Mouse (Mus musculus): ENCODE measurements around the gene Mitf.
A peak's percentile ranks its signal among the peaks of the same experiment; 100 is the strongest.

Gene Mitf

DNA sequence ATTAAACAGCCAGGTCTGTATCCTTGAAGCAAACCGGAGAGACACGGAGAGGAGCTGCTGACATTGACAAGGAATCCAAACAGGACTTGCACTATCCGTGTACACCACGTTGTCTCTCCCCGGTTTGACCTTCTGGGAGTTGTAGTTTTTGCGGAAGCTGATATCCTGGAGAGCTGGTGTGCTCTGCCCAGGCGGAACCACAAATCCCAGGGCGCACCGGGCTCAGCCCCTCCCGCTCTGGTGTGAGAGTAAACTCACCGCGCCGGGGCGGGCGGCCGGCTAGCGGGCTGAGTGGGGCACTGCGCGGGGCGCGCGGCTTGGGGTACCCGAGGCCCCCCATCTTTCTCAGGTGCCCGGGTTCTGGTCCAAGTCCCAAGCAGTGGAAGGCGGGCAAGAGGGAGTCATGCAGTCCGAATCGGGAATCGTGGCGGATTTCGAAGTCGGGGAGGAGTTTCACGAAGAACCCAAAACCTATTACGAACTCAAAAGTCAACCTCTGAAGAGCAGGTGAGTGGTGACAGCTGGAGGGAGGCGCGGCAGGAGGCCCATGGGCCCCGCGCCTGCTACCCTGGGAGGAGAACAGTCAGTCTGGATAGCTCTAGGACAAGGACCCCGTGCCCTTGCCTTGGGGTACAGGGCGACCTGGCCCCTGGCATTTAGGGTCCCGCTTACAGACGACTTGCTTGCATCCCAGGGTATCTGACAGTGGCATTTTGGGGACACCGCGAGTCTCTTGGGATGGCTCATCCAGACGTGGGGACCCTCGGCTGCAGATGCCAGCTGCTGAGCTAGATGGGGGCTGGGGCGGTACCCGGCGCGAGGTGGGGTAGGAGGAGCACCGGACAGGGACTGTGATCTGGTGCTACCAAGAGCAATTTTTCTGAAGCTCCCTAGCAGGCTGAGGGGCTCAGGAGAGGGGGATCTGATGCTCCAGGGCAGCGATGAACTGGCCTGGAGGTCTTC is at the start of gene Mitf:
Mitf (plus strand) TSS at position 272 of the 963 bp plus-strand sequence.
- peak; percentile 89 for DNase-seq (ENCODE audit: low spot score)

DNA sequence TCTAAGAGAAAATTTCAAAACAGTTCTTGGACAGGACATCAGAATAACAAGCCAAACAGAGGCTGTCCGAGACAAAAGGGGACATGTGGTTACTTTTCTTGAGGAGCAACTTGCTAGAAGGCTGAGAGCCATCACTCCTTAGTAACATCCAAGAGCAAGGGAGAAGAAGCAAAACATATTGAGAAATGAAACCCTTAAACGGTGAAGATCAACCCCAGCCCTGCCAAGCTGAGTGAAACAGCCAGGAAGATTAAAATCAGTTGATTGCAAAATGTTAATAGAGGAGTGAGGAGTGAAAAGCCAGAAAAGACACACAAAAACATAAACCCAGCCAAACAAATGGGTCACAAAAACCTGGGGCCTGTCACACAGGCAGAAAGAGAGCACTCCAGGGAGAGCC is 49.5 kb upstream of the Mitf start:
- DNase-seq (ENCODE audit: low spot score), result no peak

DNA sequence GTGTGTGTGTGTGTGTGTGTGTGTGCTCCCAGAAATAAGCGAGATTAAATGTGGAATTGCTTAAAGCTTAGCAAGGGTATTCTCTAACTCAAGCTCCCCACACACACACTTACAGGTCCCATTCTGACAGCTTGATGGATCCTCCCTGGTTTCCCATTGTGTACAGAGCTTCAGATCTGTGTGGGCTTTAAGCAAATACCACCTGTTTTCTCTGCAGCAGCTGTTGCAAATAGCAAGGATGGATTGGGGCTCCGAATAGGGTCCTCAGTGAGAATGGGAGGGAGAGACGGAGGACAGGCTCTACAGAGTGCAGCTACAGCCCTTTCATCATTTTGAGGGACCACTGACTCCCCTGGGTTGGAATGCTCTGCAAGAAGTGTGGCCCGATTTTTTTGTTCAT is 48.0 kb upstream of the Mitf start:
- DNase-seq (ENCODE audit: low spot score), result no peak

DNA sequence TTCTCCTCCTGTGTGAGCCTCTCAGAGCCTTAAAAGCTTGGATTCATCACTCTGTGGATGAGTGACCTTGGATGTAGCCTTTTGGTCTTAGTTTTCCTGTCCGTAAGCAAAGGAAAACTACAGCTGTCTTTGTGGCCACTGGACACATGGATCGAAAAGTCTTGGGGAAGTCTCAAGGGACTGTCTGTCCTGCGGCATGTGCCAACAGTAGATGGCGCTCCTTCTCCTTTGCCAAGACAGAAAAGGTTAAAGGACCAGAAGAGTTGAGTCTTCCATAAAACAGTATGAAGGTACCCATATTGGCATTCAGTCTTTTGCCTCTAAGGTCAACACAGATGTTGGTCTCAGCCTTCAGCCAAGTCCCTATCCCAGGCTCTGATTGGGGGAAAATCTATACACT is 47.6 kb upstream of the Mitf start:
- peak; percentile 53 for DNase-seq (ENCODE audit: low spot score)

DNA sequence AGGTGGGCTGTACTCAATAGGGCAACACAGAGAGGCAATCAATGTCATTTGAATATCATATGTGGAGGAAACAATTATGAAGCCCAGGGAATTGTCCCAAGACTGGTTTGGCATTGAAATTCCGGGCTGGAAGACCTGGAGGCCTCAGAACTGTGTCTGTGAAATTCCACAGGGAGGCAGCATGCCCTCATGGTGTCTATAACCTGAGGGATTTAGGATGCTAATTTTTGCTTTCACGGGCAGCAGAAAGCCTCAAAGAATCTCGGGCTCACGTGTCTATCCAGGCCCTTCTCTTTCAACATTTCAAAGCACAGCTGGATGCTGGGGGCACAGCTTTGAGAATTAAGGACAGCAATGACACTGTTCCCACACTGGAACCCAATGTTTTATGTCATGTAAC is 45.5 kb upstream of the Mitf start:
- no peak for DNase-seq (ENCODE audit: low spot score)

DNA sequence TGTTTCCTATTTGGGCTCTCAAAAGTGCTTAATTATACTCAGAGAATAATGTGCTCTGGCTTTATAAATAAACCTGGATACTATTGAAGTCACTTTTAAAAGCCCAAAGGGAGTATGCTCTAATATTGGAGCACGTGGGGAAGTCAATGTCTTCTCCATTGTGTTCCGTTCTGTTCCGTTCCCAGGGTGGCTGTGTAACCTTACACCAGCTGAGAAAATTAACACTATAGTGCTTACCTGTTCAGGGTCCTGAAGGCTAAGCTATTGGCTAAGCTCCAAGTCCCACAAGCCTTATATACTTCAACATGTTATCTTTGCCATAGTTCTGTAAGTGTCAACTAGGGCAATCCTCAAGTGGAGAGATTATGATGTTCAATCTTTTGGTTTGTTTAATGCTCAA is 42.9 kb upstream of the Mitf start:
- no peak for DNase-seq (ENCODE audit: low spot score)

DNA sequence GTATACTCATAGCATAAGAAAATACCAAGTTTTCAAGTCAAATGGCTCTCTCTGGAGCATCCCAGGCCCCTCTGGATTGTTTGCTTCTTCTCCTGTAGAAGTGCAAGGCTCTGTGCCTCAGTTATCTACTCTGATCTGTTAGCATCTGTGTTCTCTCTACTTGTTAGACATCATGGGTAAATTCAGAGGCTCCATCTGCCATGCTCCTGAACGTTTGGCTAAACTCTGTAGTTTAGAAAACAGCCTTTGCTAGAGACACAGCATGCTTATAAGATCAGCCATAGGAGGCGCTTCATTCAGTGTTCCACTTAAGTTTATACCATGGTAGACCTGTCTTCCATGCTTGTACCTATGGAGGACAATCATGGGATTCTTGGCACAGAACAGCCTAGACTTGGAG is 39.0 kb upstream of the Mitf start:
- no peak for DNase-seq (ENCODE audit: low spot score)

DNA sequence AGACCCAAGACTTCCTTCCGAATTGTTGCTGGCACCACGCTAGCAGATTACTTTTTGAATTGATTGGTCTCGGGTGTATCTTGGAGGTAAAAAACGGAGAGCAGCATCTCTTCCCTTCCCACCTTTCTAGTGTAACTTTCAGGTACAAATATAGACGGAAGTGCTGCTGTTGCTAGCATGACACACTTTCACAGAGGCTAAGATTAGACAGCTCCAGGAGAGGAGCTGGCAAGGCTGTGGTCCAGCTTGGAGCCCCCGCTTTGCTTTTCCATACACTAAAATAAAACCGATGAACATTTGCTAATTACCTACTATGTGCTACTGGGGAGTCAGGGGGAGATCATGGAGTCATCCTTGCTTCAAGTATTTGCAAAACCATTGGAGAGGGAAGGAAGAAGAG is 37.3 kb upstream of the Mitf start:
- no peak for DNase-seq (ENCODE audit: low spot score)

DNA sequence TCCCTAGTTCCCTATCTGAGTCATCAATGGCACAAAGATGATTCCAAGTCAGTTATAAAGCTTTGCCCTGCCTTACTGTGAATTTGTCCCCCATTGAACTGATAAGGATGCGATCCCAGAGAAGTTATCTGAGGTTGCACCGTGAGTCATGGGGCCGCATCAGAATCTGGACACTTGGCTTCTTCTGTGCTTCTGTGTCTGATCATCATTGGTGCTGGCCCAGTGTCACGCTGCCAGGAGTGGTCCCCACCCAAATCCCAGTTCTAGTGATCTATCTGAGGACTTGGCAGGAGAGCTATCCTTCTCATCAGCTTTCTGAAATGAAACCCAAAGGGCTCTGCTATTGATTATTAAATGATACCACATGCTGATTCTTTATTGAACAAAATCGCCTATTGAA is 25.5 kb upstream of the Mitf start:
- no peak for DNase-seq (ENCODE audit: low spot score)

DNA sequence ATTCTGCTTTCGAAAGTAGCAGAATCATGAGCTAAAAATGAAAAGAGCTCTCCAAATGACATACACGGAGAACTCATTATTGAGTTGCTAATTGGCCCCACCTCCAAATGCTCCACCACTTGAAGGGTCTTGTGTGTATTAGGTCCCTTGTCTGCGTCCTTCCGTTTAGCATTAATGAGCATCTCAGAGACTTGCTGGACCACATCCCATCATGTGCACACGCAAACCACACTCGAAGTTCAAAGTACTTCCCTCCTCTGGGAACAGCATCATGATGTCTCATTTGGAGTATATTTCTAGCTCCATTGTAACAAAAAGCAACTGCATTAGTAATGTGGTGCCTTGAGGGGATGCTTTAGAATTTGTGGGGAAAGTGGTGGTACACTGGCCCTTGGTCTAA is 24.6 kb upstream of the Mitf start:
- no peak for DNase-seq (ENCODE audit: low spot score)

DNA sequence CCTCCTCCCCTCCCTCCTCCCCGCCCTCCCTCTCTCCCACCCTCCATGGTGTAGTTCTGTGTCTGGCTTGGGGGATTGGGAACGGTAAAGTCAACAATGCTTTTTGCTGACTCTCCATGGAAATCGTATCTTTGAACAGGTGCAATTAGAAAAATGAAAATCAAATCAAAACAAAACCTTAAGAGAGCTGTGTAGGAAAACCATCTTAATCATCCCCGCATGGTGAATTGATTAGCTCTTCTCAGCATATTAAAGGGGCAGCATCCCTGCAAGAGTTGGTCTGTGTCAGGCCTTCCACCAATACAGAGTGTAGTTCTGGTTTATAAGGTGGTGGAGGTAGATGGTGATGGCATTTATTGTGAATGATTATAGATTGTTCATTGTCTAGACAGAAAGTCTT is 20.0 kb upstream of the Mitf start:
- DNase-seq (ENCODE audit: low spot score), result no peak

DNA sequence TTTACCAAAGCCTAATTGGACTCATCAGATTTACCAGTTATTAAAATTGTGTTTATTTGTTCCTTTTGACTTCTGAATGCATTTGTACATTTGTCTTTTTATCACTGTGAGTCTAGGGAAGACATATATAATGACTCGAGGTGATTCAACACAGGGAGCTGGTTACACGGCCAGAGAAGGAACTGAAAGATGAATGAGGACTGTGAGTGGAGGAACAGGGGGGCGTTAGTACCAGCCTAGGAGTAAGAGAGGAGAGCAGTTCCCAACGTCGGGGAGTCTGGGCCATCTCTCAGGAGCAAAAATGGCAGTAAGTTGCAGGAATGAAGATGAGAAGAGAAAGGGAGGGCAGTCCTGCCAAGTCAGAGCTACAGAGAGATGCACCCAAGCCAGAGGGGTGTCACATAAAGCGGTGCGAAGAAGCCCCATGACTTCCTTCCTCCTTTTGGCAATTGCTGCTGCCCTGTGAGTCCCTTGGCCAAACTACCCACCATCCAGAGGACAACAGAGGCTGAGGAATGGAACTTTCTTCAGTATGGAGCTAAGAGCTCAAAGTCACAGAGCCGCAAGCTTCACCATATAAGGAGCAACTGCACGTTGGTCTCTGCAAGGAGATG is 18.4 kb upstream of the Mitf start:
- DNase-seq (ENCODE audit: low spot score), result no peak

DNA sequence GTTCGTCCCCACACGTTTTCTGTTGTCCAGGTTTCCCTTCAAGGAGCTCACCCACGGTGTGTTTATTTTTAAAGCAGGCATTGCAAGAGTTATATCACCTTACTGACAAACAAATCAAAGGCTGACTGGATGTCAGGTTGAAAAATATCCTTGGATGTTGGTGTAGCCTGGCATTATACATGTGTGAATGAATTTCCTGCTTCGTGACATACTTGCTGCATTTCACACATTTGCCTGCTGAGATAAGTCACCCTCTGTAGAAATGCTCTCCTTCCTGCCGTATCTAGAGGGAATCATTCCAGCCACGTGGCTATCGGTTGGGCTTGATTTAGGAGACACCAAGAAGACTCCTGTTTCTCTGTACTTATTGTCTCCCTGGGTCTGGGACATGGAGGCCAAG is 17.2 kb upstream of the Mitf start:
- DNase-seq (ENCODE audit: low spot score), result no peak

DNA sequence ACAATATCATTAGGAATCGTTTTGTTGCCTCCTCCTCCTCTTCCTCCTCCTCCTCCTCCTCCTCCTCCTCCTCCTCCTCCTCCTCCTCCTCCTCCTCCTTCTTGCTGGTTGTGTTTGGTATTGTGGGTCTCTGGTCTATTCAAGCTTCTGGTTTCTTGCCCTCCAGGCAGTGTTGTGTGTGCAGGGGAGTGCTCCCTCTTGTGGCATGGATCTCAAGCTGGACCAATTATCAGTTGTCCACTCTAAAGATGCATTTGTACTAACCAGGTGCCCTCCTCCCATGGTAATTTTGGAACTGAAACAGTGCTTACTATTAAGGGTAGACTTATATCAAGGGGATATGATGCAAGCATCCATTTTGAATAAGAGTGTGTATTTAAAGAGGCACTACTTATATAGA is 14.7 kb upstream of the Mitf start:
- peak; percentile 18 for DNase-seq (ENCODE audit: low spot score)

DNA sequence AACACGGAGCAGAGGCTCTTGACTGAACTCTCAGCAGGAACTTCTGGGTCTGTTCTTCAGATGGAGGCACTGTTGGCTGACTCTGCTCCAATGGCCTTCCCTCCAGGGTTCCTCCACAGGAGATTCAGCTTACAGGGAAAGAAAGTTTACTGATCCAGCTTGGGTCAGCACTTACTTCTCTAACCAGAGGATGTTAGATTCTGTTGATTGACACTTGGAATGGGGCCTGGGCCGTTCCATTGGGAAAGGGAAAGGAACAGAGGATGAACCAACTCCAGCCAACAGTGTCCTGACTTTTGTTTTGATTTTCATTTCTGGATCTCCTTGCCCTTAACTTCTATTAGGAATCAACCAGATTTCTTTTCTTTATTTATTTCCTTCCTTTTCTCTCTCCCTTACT is 11.7 kb upstream of the Mitf start:
- DNase-seq (ENCODE audit: low spot score), result no peak

DNA sequence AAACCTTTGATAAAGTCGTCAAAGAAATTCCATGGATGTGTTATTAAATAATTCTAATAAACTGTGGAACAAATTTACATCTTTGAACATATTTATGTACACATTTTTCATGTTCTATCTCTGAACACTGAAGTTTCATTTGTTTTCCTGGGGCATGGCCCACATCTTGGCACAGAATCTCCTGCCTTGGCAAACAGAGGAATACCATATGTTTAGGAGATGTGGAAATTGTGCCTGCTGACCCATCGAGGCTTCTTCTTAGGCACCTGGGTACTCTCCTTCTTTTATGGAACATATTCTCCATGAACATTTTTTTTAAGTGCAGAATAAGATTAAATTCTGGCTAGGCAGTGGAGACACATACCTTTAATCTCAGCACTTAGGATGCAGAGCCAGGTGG is 6.2 kb upstream of the Mitf start:
- DNase-seq (ENCODE audit: low spot score), result no peak

DNA sequence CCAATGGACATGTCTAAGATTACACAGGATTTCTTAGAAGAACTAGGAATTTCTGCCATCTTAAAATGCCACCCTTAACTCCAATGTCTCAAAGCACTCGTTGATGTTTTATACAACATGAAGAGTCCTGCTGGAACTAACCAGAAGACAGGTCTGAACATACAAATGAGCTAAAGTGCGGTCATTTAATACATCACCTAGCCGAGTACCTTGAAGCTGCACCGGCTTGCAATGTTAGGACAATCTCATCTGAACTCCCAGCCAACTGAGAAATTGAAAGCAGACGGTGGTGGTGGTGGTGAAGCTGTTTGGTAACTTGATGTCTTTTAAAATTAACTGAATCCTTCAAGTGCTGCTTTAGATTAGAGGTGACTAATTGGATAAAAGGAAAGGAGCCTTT is 801 bp upstream of the Mitf start:
- no peak for DNase-seq (ENCODE audit: low spot score)

DNA sequence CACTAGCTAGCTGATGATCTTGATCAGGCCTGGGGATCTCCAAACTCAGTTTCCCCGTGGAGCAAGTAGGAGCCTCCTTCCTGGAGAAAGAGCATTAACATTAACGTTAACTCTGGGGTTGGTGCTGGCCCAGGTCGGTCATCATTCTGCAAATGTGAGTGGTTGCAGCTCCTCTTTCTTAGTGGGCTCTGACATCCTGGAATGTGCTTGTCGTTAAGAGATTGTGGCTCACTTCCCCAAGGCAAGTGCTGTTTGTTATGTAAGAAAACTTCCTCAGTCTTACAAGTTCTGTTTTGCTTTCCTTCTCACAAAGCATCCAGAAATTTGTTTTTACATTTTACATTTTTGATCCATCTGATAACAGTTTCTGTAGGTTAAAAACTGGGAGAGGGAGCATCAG is 7.3 kb downstream of the Mitf start:
- no peak for DNase-seq (ENCODE audit: low spot score)

DNA sequence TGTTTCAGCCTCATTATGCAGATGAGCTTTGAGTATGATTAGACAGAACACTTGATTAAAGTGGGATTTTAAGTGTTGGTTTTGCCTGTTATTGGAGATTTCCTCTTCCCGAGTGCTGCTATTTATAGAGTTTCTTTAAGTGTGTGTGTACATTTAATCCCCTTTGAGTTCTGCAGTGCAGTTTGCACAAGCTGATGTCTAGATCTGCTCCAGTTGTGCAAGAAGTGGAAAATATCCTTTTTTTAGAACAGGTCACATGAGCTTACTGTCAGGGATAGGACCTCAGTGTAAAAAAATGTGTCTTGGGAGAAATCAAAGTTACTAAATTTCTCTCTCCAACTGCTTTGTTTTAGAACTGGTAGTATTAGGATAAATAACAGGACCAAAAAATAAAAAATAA is 8.9 kb downstream of the Mitf start:
- no peak for DNase-seq (ENCODE audit: low spot score)

DNA sequence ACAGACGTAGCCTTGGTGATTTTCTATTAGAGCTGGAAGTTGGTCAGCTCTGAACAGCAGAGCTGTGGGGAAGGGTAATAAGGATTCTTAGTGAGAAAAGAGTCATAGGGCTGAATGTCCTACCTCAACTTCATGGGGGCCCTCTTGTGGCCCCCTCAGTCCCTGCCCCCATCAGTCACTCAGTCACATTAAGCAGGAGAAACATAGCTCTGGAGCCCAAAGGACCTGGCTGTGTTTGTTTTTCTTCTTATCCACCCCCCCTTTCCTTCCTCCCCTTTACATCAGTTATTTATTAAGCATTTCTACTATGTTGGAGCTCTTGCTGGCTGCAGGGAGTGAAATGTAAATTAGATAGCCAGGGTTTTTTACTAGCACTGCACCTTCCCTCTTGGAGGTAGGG is 10.0 kb downstream of the Mitf start:
- DNase-seq (ENCODE audit: low spot score), result no peak

DNA sequence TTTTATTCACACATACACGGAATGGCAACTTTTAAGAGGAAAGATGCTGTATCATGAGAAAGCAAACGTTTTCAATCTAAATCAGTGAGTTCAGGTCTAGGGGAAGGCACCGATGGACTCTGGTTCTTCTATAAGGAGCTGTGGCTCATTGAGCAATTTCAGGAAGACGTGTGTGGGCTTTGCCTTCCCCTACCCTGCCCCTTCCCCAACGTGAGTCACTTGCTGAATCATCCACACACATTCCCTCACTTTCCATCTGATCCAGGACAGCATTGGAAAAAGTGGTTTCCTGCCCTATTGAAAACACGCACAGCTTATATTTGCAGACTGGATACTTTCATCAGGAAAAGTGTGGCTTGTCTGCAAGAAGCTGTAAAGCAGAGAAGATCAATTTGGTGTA is 11.3 kb downstream of the Mitf start:
- no peak for DNase-seq (ENCODE audit: low spot score)

DNA sequence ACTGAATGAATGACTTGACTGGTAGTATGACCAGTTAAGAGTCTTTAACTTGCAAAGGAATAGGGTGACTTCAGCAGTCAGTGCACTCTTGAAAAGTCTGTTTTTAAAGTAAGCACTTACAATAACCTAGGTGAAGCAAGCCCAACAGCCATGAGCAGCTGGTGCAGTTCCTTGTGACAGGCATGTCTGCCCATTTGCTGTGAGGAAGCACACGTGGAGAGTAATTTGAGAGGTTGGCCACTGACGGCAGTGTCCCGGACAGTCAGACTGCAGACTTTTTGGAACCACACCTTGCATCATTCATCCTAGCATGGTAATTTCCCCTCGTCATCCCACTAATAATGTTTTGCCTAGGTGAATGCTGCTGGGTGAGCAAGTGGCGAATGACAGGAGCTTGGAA is 12.1 kb downstream of the Mitf start:
- no peak for DNase-seq (ENCODE audit: low spot score)

DNA sequence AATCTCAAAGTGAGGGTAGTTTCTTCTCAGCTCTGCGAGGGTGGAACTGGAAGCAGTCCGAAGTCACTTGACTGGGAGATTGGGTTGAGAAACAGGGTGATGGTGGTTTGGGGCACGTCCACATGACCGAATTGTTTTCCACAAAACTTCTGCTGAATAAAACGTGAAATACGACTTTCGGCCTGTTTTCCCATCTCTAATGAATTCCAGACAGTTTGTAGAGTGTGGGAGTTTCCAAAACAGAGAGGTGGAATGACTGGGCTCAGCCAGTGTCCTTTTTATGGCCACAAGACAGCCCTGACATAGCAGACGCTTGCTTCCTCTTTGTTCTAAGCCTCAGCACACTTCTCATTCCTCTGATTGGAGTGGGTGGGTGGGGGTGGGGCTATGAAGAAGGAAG is 13.7 kb downstream of the Mitf start:
- DNase-seq (ENCODE audit: low spot score), result peak; percentile 16

DNA sequence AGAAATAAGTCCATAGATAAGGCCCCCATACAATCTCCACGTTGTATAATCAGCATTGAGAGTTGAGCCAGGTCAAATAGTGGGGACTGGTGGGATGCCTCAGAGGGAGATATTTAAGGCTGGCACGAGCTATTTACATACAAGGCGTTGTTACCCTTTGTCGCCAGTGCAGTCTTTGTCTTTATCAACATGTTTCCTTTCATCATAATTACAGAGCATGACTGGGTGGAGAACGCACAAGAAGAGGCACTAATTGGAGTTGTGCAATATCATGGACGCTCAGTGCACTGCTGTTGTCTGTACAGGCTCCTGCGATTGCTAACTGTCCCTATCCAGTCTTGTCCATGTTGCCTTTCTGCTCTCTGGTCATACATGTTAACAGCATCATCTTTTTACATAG is 15.0 kb downstream of the Mitf start:
- no peak for DNase-seq (ENCODE audit: low spot score)

All from ovary, postnatal 36 days (tissue).